Mouse (Mus musculus) E14TG2a.4 (cell line): ENCODE data around the gene Prex1.

ENCODE experiments used
- CTCF ChIP-seq: conservative IDR thresholded peaks from 2 replicates; pipeline ENCODE4 v1.5.1; 2014; ENCODE audit warnings: low read length
- POU5F1 ChIP-seq: IDR thresholded peaks from 2 replicates; pipeline ENCODE4 v1.6.1; 2014; ENCODE audit warnings: low read length, borderline replicate concordance

GRCm38 (mm10) chr2:166682866-166683265, 30.8 kb downstream of the Prex1 start:
- TF ChIP-seq CTCF (no peak), POU5F1 (no peak)
